ENCODE assay signal across 23 mouse cellular contexts in the genomic region with DNA sequence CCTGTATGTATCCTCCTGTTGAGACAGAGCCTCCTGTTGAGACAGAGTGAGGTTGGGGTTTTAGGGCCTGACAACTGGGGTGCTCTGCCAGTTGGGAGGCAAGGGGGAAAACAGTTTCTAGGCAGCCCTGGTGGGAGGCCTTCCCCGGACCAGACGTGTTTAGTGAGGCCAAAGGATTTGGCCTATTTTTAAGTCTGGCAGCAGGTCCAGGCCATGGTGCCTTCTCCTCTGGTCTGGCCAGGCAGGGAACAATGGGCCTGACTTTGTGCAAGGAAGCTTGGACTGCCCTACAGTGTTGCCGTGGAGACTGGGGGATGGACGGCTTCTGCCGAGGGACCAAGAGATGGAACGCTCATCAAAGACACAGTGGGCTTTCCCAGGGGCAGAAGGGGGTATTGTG. TPM values are rescaled to one million over a fixed set of nuclear protein-coding genes. Genes with fewer than 3 reads are reported as not detected.
DNase-seq lines count a peak whose midpoint lies in the region; ATAC-seq and TF ChIP-seq lines count a peak whose summit lies in the region.
"Had no signal": no experiment of that assay in that cellular context is flagged by ENCODE, and none has a peak within 500 bp of the region (broad histone marks: within the 10 kb centered on the region; RNA-seq: fewer than 3 reads in every experiment).

No protein-coding gene starts in this region.

- no peak overlapping the region for H3K4me2 ChIP-seq in midbrain, postnatal 0 days (ENCODE audit: low read depth, low read length, poor library complexity, severe bottlenecking)
- H3K4me2 ChIP-seq in midbrain, embryonic 11.5 days: no peak overlapping the region
- H3K4me2 ChIP-seq: embryonic facial prominence, embryonic 12.5 days; limb, embryonic 12.5 days; liver, embryonic 15.5 days had no signal

- no peaks in the 10 kb centered on the region for H3K27me3 ChIP-seq in midbrain, postnatal 0 days (ENCODE audit: insufficient read depth, low read length)
- H3K27me3 ChIP-seq in midbrain, embryonic 11.5 days (ENCODE audit: control insufficient read depth, insufficient read depth, low read length): no peaks in the 10 kb centered on the region
- H3K27me3 ChIP-seq: embryonic facial prominence, embryonic 12.5 days; limb, embryonic 12.5 days; liver, embryonic 15.5 days had no signal

- WGBS in midbrain, postnatal 0 days: 33% methylated on average over 6 of the region's 6 CpGs
- WGBS in midbrain, embryonic 11.5 days: 34% methylated on average over 6 of the region's 6 CpGs

- no peaks in the 10 kb centered on the region for H3K9me3 ChIP-seq in midbrain, postnatal 0 days (ENCODE audit: low read length)
- no peaks in the 10 kb centered on the region for H3K9me3 ChIP-seq in midbrain, embryonic 11.5 days (ENCODE audit: control insufficient read depth, low read length)
- H3K9me3 ChIP-seq: embryonic facial prominence, embryonic 12.5 days; limb, embryonic 12.5 days; liver, embryonic 15.5 days had no signal

- H3K4me1 ChIP-seq in midbrain, postnatal 0 days (ENCODE audit: insufficient read depth, low read length): no peaks in the 10 kb centered on the region; the same call in 1 of the 2 replicates
- peaks cover 10% of the 10 kb centered on the region for H3K4me1 ChIP-seq in midbrain, embryonic 11.5 days (ENCODE audit: control insufficient read depth, insufficient read depth, low read length)

- no peak for TF ChIP-seq POLR2A in brain, embryonic 14.5 days (IDR thresholded peaks at IDR 0.05; ENCODE audit: borderline replicate concordance, extremely low read depth, insufficient read depth, insufficient read length, poor library complexity, severe bottlenecking)

- no peak for TF ChIP-seq CTCF in layer of hippocampus, adult 2 months (conservative IDR thresholded peaks at IDR 0.05)
- TF ChIP-seq CTCF in midbrain, postnatal 0 days (IDR thresholded peaks at IDR 0.05): no peak
- no peak for TF ChIP-seq CTCF in brain, embryonic 14.5 days (IDR thresholded peaks at IDR 0.05; ENCODE audit: borderline replicate concordance, extremely low read depth, insufficient read depth, insufficient read length)

- no peak overlapping the region for H3K9ac ChIP-seq in midbrain, postnatal 0 days (replicated peaks; ENCODE audit: low read length, poor library complexity, severe bottlenecking)
- H3K9ac ChIP-seq in midbrain, embryonic 11.5 days (ENCODE audit: low read length): no peak overlapping the region
- H3K9ac ChIP-seq: embryonic facial prominence, embryonic 12.5 days; limb, embryonic 12.5 days; liver, embryonic 15.5 days had no signal

- H3K27ac ChIP-seq in layer of hippocampus, adult 2 months: peak overlapping the region; percentile 74
- H3K27ac ChIP-seq in midbrain, postnatal 0 days (ENCODE audit: low read depth, low read length): no peak overlapping the region
- no peak overlapping the region for H3K27ac ChIP-seq in midbrain, embryonic 11.5 days (ENCODE audit: low read depth, low read length)
- H3K27ac ChIP-seq: embryonic facial prominence, embryonic 12.5 days; limb, embryonic 12.5 days had no signal

- ATAC-seq in cerebellum, adult (ENCODE audit: insufficient number of reproducible peaks, low FRiP score, low TSS enrichment): no peak
- no peak for ATAC-seq in midbrain, postnatal 0 days (ENCODE audit: low FRiP score)
- ATAC-seq in midbrain, embryonic 11.5 days (ENCODE audit: low FRiP score): no peak
- ATAC-seq: forebrain, embryonic 16.5 days had no signal

- no peak overlapping the region for H3K4me3 ChIP-seq in layer of hippocampus, adult 2 months
- no peak overlapping the region for H3K4me3 ChIP-seq in midbrain, postnatal 0 days (ENCODE audit: low read depth, low read length)
- H3K4me3 ChIP-seq in midbrain, embryonic 11.5 days (ENCODE audit: low read depth, low read length): no peak overlapping the region
- H3K4me3 ChIP-seq: embryonic facial prominence, embryonic 12.5 days; limb, embryonic 12.5 days; liver, embryonic 15.5 days had no signal

- H3K36me3 ChIP-seq in midbrain, postnatal 0 days (ENCODE audit: insufficient read depth, low read length): peaks cover 44% of the 10 kb centered on the region
- H3K36me3 ChIP-seq in midbrain, embryonic 11.5 days (ENCODE audit: control insufficient read depth, insufficient read depth, low read length): peaks cover 23% of the 10 kb centered on the region

- DNase-seq in cerebellum, adult 9-11 months: peak; percentile 59
- DNase-seq in layer of hippocampus, adult 2 months (ENCODE audit: low spot score in 2 of 2): peak; percentile 46 to 77
- DNase-seq in layer of hippocampus, adult 9-10 months (ENCODE audit: low spot score): no peak
- DNase-seq in midbrain, postnatal 0 days (ENCODE audit: low spot score): peak; percentile 78
- no peak for DNase-seq in midbrain, embryonic 11.5 days (ENCODE audit: low spot score, missing footprints)
- DNase-seq in brain, embryonic 14.5 days (ENCODE audit: low read depth): peak; percentile 30
- no peak for DNase-seq in embryo, embryonic 10.5 days (ENCODE audit: low spot score)
- DNase-seq: adrenal gland, adult 8-10 months; heart, adult 18-20 months; heart, postnatal 4 days; kidney, adult 18-20 months; kidney, postnatal 10 days; lung, postnatal 10 days; retina, postnatal 1 day had no signal

RNA-seq across cellular contexts. Expression of a gene that starts 4.8 kb away (rescaled TPM):
- 10 to 100 TPM; 38.5 to 41.4 TPM for total RNA-seq in layer of hippocampus, adult 2 months (2021)
- total RNA-seq in midbrain, postnatal 0 days (2014; rRNA removed): 71.3 and 92.4 TPM in 2 replicates
- polyA plus RNA-seq in midbrain, postnatal 0 days (2015; fragmentation: Nextera tagmentation; extraction: Ambion mirVana): 101 and 103 TPM in 2 replicates
- polyA plus RNA-seq in midbrain, embryonic 11.5 days (2014; fragmentation: Nextera tagmentation; extraction: Ambion mirVana): 61.1 and 63.8 TPM in 2 replicates
- polyA plus RNA-seq in brain, embryonic 14.5 days (2012; rRNA removed): 99.9 and 164 TPM in 2 replicates

RNA-seq across cellular contexts. Expression of a gene that starts 11.7 kb away (rescaled TPM):
- 100 to 1,000 TPM; 419 to 448 TPM for total RNA-seq in layer of hippocampus, adult 2 months (2021)
- total RNA-seq in midbrain, postnatal 0 days (2014; rRNA removed): 454 and 542 TPM in 2 replicates
- polyA plus RNA-seq in midbrain, postnatal 0 days (2015; fragmentation: Nextera tagmentation; extraction: Ambion mirVana): 511 and 569 TPM in 2 replicates
- polyA plus RNA-seq in midbrain, embryonic 11.5 days (2014; fragmentation: Nextera tagmentation; extraction: Ambion mirVana): 256 and 276 TPM in 2 replicates
- polyA plus RNA-seq in brain, embryonic 14.5 days (2012; rRNA removed): 210 and 278 TPM in 2 replicates

RNA-seq across cellular contexts. Expression of a gene that starts 30.2 kb away (rescaled TPM):
- total RNA-seq in layer of hippocampus, adult 2 months (2021): not detected
- 1.3 and 1.7 TPM in 2 replicates for total RNA-seq in midbrain, postnatal 0 days (2014; rRNA removed)
- polyA plus RNA-seq in midbrain, postnatal 0 days (2015; fragmentation: Nextera tagmentation; extraction: Ambion mirVana): 0.94 and 1.6 TPM in 2 replicates
- 0.57 and 0.70 TPM in 2 replicates for polyA plus RNA-seq in midbrain, embryonic 11.5 days (2014; fragmentation: Nextera tagmentation; extraction: Ambion mirVana)
- polyA plus RNA-seq in brain, embryonic 14.5 days (2012; rRNA removed): 2.8 and 3.1 TPM in 2 replicates
- total RNA-seq: gastrocnemius, adult 18-20 months; left cerebral cortex, adult 18-20 months; megakaryocyte, adult 5-6 weeks; neutrophil, adult 5-6 weeks had no signal

RNA-seq across cellular contexts. Expression of a gene that starts 41.9 kb away (rescaled TPM):
- under 1 TPM; 0.29 to 0.97 TPM for total RNA-seq in layer of hippocampus, adult 2 months (2021)
- total RNA-seq in midbrain, postnatal 0 days (2014; rRNA removed): 0.44 and 1.4 TPM in 2 replicates
- polyA plus RNA-seq in midbrain, postnatal 0 days (2015; fragmentation: Nextera tagmentation; extraction: Ambion mirVana): 0.87 and 1.2 TPM in 2 replicates
- 1.1 and 1.6 TPM in 2 replicates for polyA plus RNA-seq in midbrain, embryonic 11.5 days (2014; fragmentation: Nextera tagmentation; extraction: Ambion mirVana)
- polyA plus RNA-seq in brain, embryonic 14.5 days (2012; rRNA removed): 0.95 and 1.2 TPM in 2 replicates
- total RNA-seq: megakaryocyte, adult 5-6 weeks; neutrophil, adult 5-6 weeks had no signal

RNA-seq across cellular contexts. Expression of a gene that starts 59.4 kb away (rescaled TPM):
- total RNA-seq in layer of hippocampus, adult 2 months (2021): under 1 TPM in 1 of 2 experiments, not detected in 1; 0.36 TPM
- total RNA-seq in midbrain, postnatal 0 days (2014; rRNA removed): 0.19 and 0.38 TPM in 2 replicates
- polyA plus RNA-seq in midbrain, postnatal 0 days (2015; fragmentation: Nextera tagmentation; extraction: Ambion mirVana): 0.37 and 0.38 TPM in 2 replicates
- 5.0 and 6.2 TPM in 2 replicates for polyA plus RNA-seq in midbrain, embryonic 11.5 days (2014; fragmentation: Nextera tagmentation; extraction: Ambion mirVana)
- polyA plus RNA-seq in brain, embryonic 14.5 days (2012; rRNA removed): 0.16 and 0.42 TPM in 2 replicates

Comparison
In these comparisons a context has a peak if more than half of its experiments do, and no peak if none do; other contexts are left out.
1. DNase-seq: peak in cerebellum, adult 9-11 months (single experiment), layer of hippocampus, adult 2 months (2 of 2), midbrain, postnatal 0 days (single experiment) and brain, embryonic 14.5 days (single experiment); none in layer of hippocampus, adult 9-10 months (single experiment), midbrain, embryonic 11.5 days (single experiment) and embryo, embryonic 10.5 days (single experiment).